19 mouse cellular contexts compared by ENCODE assay signal in genomic region chr14:7831770-7832439, GRCm38 (mm10). TPM values are rescaled to one million over a fixed set of nuclear protein-coding genes. Genes with fewer than 3 reads are reported as not detected.
DNase-seq lines count a peak whose midpoint lies in the region; ATAC-seq and TF ChIP-seq lines count a peak whose summit lies in the region.
"Had no signal": no experiment of that assay in that cellular context is flagged by ENCODE, and none has a peak within 500 bp of the region (broad histone marks: within the 10 kb centered on the region; RNA-seq: fewer than 3 reads in every experiment).

No protein-coding gene starts in this region.

- no peaks in the 10 kb centered on the region for H3K36me3 ChIP-seq in heart, postnatal 0 days (replicated peaks; ENCODE audit: control insufficient read depth, insufficient read depth, low read length)
- H3K36me3 ChIP-seq: kidney, embryonic 15.5 days; midbrain, embryonic 12.5 days; stomach, embryonic 15.5 days had no signal

- no peak overlapping the region for H3K4me3 ChIP-seq in heart, postnatal 0 days (ENCODE audit: low read depth, low read length)
- H3K4me3 ChIP-seq in brown adipose tissue, adult 24 weeks (ENCODE audit: insufficient read depth, low read depth, low read length): no peak overlapping the region
- H3K4me3 ChIP-seq in gastrocnemius, adult 2 months: no peak overlapping the region
- H3K4me3 ChIP-seq: heart, adult 2 months; kidney, embryonic 15.5 days; midbrain, embryonic 12.5 days; stomach, embryonic 15.5 days had no signal

- no peaks in the 10 kb centered on the region for H3K4me1 ChIP-seq in heart, postnatal 0 days (ENCODE audit: control insufficient read depth, insufficient read depth)
- H3K4me1 ChIP-seq in brown adipose tissue, adult 24 weeks (ENCODE audit: control insufficient read depth, insufficient read depth, insufficient read length, low read length): peaks cover 30% of the 10 kb centered on the region

- intact Hi-C loops in heart, postnatal 10 days (cut with DNase I): no loop called here
- intact Hi-C loops in gastrocnemius, adult 2 months (cut with DNase I): no loop called here

- no peak for TF ChIP-seq EP300 in heart, postnatal 0 days (IDR thresholded peaks at IDR 0.05; ENCODE audit: low read depth)

- no peak overlapping the region for H3K4me2 ChIP-seq in heart, postnatal 0 days (ENCODE audit: low read depth, low read length)
- H3K4me2 ChIP-seq: kidney, embryonic 15.5 days; midbrain, embryonic 12.5 days; stomach, embryonic 15.5 days had no signal

- no peak for TF ChIP-seq CTCF in heart, postnatal 0 days (IDR thresholded peaks at IDR 0.05; ENCODE audit: low read depth)
- no peak for TF ChIP-seq CTCF in gastrocnemius, adult 2 months (IDR thresholded peaks at IDR 0.05)

- no peak for ATAC-seq in heart, postnatal 0 days (ENCODE audit: insufficient read depth, low read depth)
- ATAC-seq in CD4-positive, CD25-positive, alpha-beta regulatory T cell, adult 4 months: peak; percentile 68
- ATAC-seq in megakaryocyte progenitor cell, adult 5-6 weeks (replicated peaks; ENCODE audit: poor library complexity): no peak

- no peak for DNase-seq in heart, postnatal 0 days (ENCODE audit: low spot score)
- no peak for DNase-seq in heart, postnatal 10 days
- DNase-seq in cerebellum, postnatal 36 days: peak; percentile 46 to 53
- no peak for DNase-seq in lung, postnatal 36 days
- DNase-seq in gastrocnemius, adult 2 months: no peak
- DNase-seq: embryo, embryonic 11 days; heart, adult 2 months; thymus, postnatal 4 days had no signal

- 32% methylated on average over 1 of the region's 1 CpGs for WGBS in heart, postnatal 0 days

- H3K27ac ChIP-seq in heart, postnatal 0 days (ENCODE audit: low read depth): peak overlapping the region; percentile 51; the same call in 1 of the 2 replicates
- peak overlapping the region; percentile 58 for H3K27ac ChIP-seq in brown adipose tissue, adult 24 weeks (replicated peaks; ENCODE audit: low read depth, low read length)
- H3K27ac ChIP-seq in gastrocnemius, adult 2 months: no peak overlapping the region
- H3K27ac ChIP-seq: heart, adult 2 months; kidney, embryonic 15.5 days; midbrain, embryonic 12.5 days; stomach, embryonic 15.5 days had no signal

- no peak overlapping the region for H3K9ac ChIP-seq in heart, postnatal 0 days (replicated peaks; ENCODE audit: low read depth, low read length)
- H3K9ac ChIP-seq: kidney, embryonic 15.5 days; midbrain, embryonic 12.5 days; stomach, embryonic 15.5 days had no signal

- 0 out of 2 replicates have a peak, but pooled peaks cover 4% of the 10 kb centered on the region for H3K9me3 ChIP-seq in heart, postnatal 0 days (replicated peaks; ENCODE audit: control insufficient read depth, low read length)
- H3K9me3 ChIP-seq: midbrain, embryonic 12.5 days; stomach, embryonic 15.5 days had no signal

- no peaks in the 10 kb centered on the region for H3K27me3 ChIP-seq in heart, postnatal 0 days (ENCODE audit: control insufficient read depth, insufficient read depth, low read length)
- H3K27me3 ChIP-seq: kidney, embryonic 15.5 days; midbrain, embryonic 12.5 days; stomach, embryonic 15.5 days had no signal

RNA-seq across cellular contexts. Expression of gene Flnb, which starts 14.1 kb away (rescaled TPM):
- total RNA-seq in heart, postnatal 0 days (2014; rRNA removed; ENCODE audit: low replicate concordance): 40.7 and 42.9 TPM in 2 replicates
- 3.8 and 4.0 TPM in 2 replicates for polyA plus RNA-seq in heart, postnatal 0 days (2015; fragmentation: Nextera tagmentation; extraction: Ambion mirVana)
- 10 to 100 TPM; 40.5 to 43.6 TPM for total RNA-seq in heart, postnatal 10 days (2021)
- polyA plus RNA-seq in CD4-positive, CD25-positive, alpha-beta regulatory T cell, adult 4 months (2017; shearing (Covaris generic)): 1 to 10 TPM; 5.0 to 7.5 TPM
- polyA plus RNA-seq in brown adipose tissue, adult 24 weeks (2012; ENCODE audit: insufficient read depth, insufficient read length, missing spikeins): 7.8 and 14.1 TPM in 2 replicates
- 16.1 and 16.9 TPM in 2 replicates for total RNA-seq in megakaryocyte progenitor cell, adult 5-6 weeks (2015)
- 16.7 and 17.1 TPM in 2 replicates for total RNA-seq in megakaryocyte progenitor cell, adult 5-6 weeks (2017)
- total RNA-seq in gastrocnemius, adult 2 months (2021): 10 to 100 TPM in 1 of 2 experiments, 1 to 10 TPM in 1; 6.0 to 11.0 TPM

RNA-seq across cellular contexts. Expression of gene Gm26661, which starts 40.5 kb away (rescaled TPM):
- not detected in 2 replicates for total RNA-seq in heart, postnatal 0 days (2014; rRNA removed; ENCODE audit: low replicate concordance)
- not detected in 2 replicates for polyA plus RNA-seq in heart, postnatal 0 days (2015; fragmentation: Nextera tagmentation; extraction: Ambion mirVana)
- not detected for total RNA-seq in heart, postnatal 10 days (2021)
- not detected for polyA plus RNA-seq in CD4-positive, CD25-positive, alpha-beta regulatory T cell, adult 4 months (2017; shearing (Covaris generic))
- polyA plus RNA-seq in brown adipose tissue, adult 24 weeks (2012; ENCODE audit: insufficient read depth, insufficient read length, missing spikeins): not detected in 2 replicates
- not detected in 2 replicates for total RNA-seq in megakaryocyte progenitor cell, adult 5-6 weeks (2015)
- total RNA-seq in megakaryocyte progenitor cell, adult 5-6 weeks (2017): not detected in 2 replicates
- total RNA-seq in gastrocnemius, adult 2 months (2021): not detected
- total RNA-seq: heart, adult 2 months; heart, postnatal 25 days; layer of hippocampus, adult 8-10 months; left cerebral cortex, postnatal 25 days had no signal
- polyA plus RNA-seq: brain, embryonic 14.5 days; heart, adult 2 months; kidney, embryonic 15.5 days; liver, embryonic 16.5 days; midbrain, embryonic 12.5 days; stomach, embryonic 15.5 days had no signal

Comparison
In these comparisons a context has a peak if more than half of its experiments do, and no peak if none do; other contexts are left out.
1. DNase-seq: peak in cerebellum, postnatal 36 days (2 of 2); none in heart, postnatal 0 days (single experiment), heart, postnatal 10 days (0 of 2), lung, postnatal 36 days (single experiment) and gastrocnemius, adult 2 months (single experiment).